Mouse (Mus musculus): ENCODE results near the gene Fosb. TPM values are rescaled to one million over a fixed set of nuclear protein-coding genes. Genes with fewer than 3 reads are reported as not detected.

The Fosb gene
- polyA plus RNA-seq, 1 experiment from 2014 or later = 0.20 TPM

DNA sequence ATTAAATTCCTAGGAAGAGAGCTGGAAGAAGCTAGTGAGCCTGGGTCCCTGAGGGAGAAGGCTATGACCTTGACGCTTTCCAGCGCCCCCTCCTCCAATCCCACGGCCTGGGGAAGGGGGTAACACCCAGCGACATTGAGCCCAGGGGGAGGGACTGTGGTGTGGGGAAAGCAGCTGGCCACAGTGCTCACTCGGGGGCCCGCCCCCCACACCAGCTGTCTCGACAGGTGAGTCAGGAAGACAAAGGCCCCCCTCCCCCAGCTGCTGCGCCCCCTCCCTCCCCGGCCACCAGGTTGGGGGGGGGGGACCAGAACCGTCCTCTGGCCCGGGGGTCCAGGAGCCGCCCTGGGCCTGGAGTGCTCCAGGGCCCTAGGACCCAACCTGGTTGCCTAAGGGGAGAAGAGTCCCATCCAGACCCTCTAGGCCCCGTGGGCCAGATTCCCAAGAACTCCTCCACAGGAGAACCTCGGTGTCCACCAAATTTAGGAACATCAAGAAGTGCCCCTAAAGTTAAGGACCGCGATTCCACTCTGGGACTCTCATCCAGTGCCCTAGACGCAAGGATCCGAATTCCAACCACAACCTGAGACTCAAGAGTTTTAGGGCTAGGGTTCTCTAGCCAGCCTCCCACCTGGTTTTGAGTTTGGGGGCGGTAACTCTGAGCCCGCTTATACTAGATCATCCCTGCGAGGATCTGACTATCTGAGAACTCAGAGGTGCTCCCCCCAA lies 39.2 kb downstream of the Fosb start:
- peak overlapping the region; percentile 98 for H3K4me2 ChIP-seq (replicated peaks)
- 1% methylated on average over 20 of the region's 21 CpGs for WGBS
- H3K4me3 ChIP-seq = peak overlapping the region; percentile 81
- ATAC-seq (ENCODE audit: low FRiP score, low read depth) = no peak
- peak overlapping the region; percentile 84 for H3K9ac ChIP-seq (replicated peaks)
- 0 out of 2 replicates have a peak, but pooled peaks cover 3% of the 10 kb centered on the region for H3K36me3 ChIP-seq
- H3K27me3 ChIP-seq = no peaks in the 10 kb centered on the region
- peak overlapping the region; percentile 42; the same call in 1 of the 2 replicates for H3K27ac ChIP-seq (replicated peaks)
- no peaks in the 10 kb centered on the region for H3K9me3 ChIP-seq
- peaks cover 34% of the 10 kb centered on the region for H3K4me1 ChIP-seq

DNA sequence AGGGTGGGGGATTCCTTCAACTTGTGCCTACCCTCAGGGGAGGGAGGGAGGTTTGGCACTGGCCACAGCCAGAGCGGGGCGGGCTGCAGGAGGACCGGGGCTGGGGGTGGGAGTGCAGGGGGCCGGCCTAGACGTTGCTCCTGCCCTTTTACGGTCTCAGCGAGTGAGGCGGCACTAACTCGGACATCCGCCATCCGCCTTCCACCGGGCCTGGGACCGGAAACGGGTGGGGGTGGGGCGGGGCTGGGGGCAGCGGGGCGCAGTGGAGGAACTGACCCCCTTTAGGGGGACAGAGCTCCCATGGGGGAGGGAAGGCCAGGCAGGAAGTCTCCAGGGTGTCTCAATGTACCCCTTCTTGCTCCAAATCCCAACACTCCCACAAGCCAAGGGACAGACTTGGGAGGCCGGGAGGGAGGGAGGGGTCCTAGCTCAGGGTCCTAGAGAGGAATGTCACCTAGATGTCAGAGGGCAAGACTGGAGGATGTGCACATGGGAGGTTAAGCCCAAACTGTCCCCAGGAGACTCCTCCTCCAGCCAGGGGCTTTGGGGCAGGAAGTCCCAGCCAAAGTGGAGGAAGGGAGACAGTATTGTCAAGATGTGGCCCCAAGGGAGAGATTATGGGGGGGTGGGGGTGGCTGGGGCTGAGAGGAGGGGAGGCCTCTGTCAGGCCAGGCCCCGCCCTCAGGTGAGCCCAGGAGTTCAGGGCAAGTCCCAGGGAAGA lies 40.0 kb downstream of the Fosb start:
- Histone ChIP-seq H3K4me3 (peak overlapping the region; percentile 81), H3K4me2 (replicated peaks) (peak overlapping the region; percentile 98), H3K27ac (replicated peaks) (peak overlapping the region; percentile 30; the same call in 1 of the 2 replicates), H3K9ac (replicated peaks) (peak overlapping the region; percentile 58), H3K27me3 (no peaks in the 10 kb centered on the region), H3K4me1 (peaks cover 34% of the 10 kb centered on the region), H3K36me3 (0 out of 2 replicates have a peak, but pooled peaks cover 3% of the 10 kb centered on the region), H3K9me3 (no peaks in the 10 kb centered on the region)
- WGBS = 3% methylated on average over 19 of the region's 19 CpGs
- no peak for ATAC-seq (ENCODE audit: low FRiP score, low read depth)

GRCm38 (mm10) chr7:19268993-19269681 lies 40.7 kb downstream of the Fosb start:
- Histone ChIP-seq H3K4me3 (peak overlapping the region; percentile 81), H3K27me3 (no peaks in the 10 kb centered on the region), H3K9ac (replicated peaks) (peak overlapping the region; percentile 58), H3K4me2 (replicated peaks) (peak overlapping the region; percentile 98), H3K9me3 (no peaks in the 10 kb centered on the region), H3K27ac (replicated peaks) (0 out of 2 replicates have a peak overlapping the region, but pooled peaks have one; percentile 30), H3K4me1 (peaks cover 34% of the 10 kb centered on the region), H3K36me3 (peaks cover 11% of the 10 kb centered on the region)
- 50% methylated on average over 10 of the region's 10 CpGs for WGBS
- ATAC-seq (ENCODE audit: low FRiP score, low read depth) = no peak

GRCm38 (mm10) chr7:19267051-19267450 lies 42.8 kb downstream of the Fosb start:
- no peaks in the 10 kb centered on the region for H3K27me3 ChIP-seq
- H3K27ac ChIP-seq (replicated peaks) = no peak overlapping the region
- ATAC-seq (ENCODE audit: low FRiP score, low read depth) = no peak
- 74% methylated on average over 10 of the region's 10 CpGs for WGBS
- peaks cover 31% of the 10 kb centered on the region for H3K4me1 ChIP-seq
- 0 out of 2 replicates have a peak overlapping the region, but pooled peaks have one; percentile 28 for H3K9ac ChIP-seq (replicated peaks)
- H3K9me3 ChIP-seq = no peaks in the 10 kb centered on the region
- no peak overlapping the region for H3K4me3 ChIP-seq
- peaks cover 30% of the 10 kb centered on the region for H3K36me3 ChIP-seq
- H3K4me2 ChIP-seq (replicated peaks) = no peak overlapping the region

DNA sequence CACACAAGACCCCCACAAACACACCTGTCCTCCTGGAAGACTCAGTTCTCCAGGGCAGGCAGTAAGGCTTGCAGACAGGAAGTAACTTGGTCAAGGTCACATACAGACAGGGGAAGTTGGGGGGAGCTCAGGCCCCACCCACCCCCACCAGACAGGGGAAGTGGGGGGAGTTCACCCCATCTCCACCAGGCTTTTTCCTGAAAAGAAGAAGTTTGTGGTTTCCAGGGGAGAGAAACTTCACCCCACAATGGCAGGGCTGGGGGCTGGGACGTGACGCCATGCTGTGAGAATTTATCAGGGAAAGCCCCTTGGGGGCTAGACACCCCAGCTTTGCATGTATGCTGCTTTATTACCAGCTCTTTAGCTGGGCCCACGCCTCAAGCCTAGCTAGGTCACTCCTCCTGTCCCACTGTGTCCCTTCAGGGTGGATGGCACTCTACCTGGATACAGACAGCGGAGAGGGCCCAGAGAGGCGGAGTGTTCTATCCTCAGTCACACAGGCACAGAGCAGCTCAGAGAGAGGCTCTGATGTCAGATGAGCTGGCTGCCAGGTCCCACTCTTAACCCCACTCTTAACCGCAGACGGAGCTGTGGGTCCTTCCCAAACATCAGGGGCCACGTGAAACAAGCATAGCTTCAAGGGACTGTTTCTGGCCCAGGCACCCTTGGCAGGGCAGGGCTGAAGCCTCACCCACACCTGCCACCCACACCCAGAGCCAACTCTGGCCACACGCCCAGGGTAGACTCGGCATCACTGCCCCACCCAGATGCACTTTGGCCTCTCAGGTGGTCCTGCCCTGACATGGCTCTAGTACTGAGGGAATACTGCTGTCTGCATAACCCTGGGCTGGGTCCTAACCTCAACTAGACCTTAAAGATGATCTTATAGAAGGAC lies 43.7 kb downstream of the Fosb start:
- H3K36me3 ChIP-seq = peaks cover 39% of the 10 kb centered on the region
- no peaks in the 10 kb centered on the region for H3K9me3 ChIP-seq
- H3K4me1 ChIP-seq = peaks cover 31% of the 10 kb centered on the region
- ATAC-seq (ENCODE audit: low FRiP score, low read depth) = no peak
- 0 out of 2 replicates have a peak overlapping the region, but pooled peaks have one; percentile 28 for H3K9ac ChIP-seq (replicated peaks)
- WGBS = 91% methylated on average over 10 of the region's 10 CpGs
- H3K27ac ChIP-seq (replicated peaks) = no peak overlapping the region
- H3K27me3 ChIP-seq = no peaks in the 10 kb centered on the region
- H3K4me2 ChIP-seq (replicated peaks) = no peak overlapping the region
- H3K4me3 ChIP-seq = no peak overlapping the region

DNA sequence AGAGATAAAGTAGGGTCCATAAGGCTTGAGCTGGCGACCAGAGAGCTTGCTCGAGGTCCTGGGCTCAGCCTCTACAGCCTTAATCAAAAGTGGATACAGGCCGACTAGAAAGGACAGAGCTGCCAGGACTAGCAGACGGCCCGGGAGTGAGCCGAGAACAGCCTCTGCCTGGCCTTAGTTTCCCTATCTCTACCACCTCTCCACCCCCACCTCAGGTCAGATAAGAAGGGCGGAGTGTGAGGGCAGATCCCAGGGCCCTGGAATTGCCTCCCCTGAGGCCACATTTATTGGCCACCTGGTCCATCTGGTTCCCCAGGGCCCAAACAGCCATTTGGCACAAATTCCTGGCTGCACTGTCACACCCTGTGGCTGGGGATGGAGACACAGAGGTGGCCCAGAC lies 44.7 kb downstream of the Fosb start:
- Histone ChIP-seq H3K9ac (replicated peaks) (no peak overlapping the region), H3K4me1 (peaks cover 21% of the 10 kb centered on the region), H3K27ac (replicated peaks) (no peak overlapping the region), H3K9me3 (no peaks in the 10 kb centered on the region), H3K4me2 (replicated peaks) (no peak overlapping the region), H3K4me3 (no peak overlapping the region), H3K27me3 (no peaks in the 10 kb centered on the region), H3K36me3 (peaks cover 49% of the 10 kb centered on the region)
- ATAC-seq (ENCODE audit: low FRiP score, low read depth) = no peak
- 79% methylated on average over 7 of the region's 7 CpGs for WGBS

DNA sequence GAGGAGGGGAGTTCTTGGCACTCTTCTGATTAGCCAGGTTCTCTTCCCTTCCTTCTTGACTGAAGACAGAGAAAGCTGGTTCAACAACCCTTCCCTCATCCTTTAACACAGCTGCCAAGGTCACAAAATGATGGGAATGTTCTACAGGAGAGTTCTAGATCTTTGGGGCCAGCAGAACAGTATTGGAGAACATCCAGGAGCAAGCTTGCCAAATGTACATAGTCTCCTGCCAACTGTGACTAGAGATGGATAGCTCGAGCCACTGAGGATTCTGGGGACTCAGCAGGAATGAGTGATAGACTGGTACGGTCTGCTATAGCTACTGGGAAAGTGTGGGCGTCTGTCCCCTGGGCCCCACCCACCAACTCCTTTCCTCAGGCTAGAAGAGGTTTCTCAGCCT lies 51.5 kb downstream of the Fosb start:
- Histone ChIP-seq H3K27me3 (no peaks in the 10 kb centered on the region), H3K27ac (replicated peaks) (no peak overlapping the region), H3K4me2 (replicated peaks) (no peak overlapping the region), H3K4me3 (no peak overlapping the region), H3K9me3 (no peaks in the 10 kb centered on the region), H3K4me1 (no peaks in the 10 kb centered on the region), H3K9ac (replicated peaks) (no peak overlapping the region), H3K36me3 (peaks cover 70% of the 10 kb centered on the region)
- no peak for ATAC-seq (ENCODE audit: low FRiP score, low read depth)
- WGBS = 87% methylated on average over 3 of the region's 3 CpGs

DNA sequence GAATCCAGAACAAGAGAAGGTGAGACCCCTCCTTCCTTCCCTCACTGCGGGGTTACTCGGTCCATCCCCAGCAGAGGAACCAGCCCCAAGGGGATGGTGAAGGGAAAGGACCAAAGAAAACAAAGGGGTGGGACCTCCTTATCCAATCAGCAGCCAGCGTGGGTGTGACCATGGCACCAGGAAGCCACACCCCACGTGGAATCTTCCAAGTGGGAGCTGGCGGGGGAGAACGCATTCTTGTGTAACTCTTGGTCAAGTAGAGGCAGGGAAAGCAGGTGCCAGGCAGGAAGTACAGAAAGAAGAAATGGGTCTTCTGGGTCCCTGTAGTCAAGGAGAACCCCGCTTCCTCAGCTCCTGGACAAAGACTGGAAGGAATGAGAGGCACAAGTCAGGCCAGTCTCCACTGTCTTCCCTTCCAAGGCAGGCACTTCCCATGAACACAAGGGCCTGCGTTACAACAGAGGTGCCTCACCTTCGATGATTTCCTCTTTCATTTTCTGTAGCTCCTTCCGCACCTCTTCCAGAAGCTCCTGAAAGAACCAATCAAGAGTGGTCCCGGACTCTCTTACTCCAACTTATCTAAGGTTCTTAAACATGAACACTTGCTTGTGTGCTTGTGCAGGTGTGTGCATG lies 52.3 kb downstream of the Fosb start:
- peak; percentile 66 for ATAC-seq (ENCODE audit: low FRiP score, low read depth)
- WGBS = 35% methylated on average over 11 of the region's 11 CpGs
- H3K9me3 ChIP-seq = no peaks in the 10 kb centered on the region
- H3K27me3 ChIP-seq = no peaks in the 10 kb centered on the region
- H3K27ac ChIP-seq (replicated peaks) = no peak overlapping the region
- H3K4me2 ChIP-seq (replicated peaks) = no peak overlapping the region
- H3K9ac ChIP-seq (replicated peaks) = no peak overlapping the region
- H3K36me3 ChIP-seq = peaks cover 62% of the 10 kb centered on the region
- H3K4me3 ChIP-seq = no peak overlapping the region
- H3K4me1 ChIP-seq = no peaks in the 10 kb centered on the region

- Histone ChIP-seq H3K4me1 (no peaks in the 10 kb centered on the region), H3K9ac (replicated peaks) (no peak overlapping the region), H3K9me3 (no peaks in the 10 kb centered on the region), H3K36me3 (peaks cover 54% of the 10 kb centered on the region), H3K27ac (replicated peaks) (no peak overlapping the region), H3K4me2 (replicated peaks) (no peak overlapping the region), H3K4me3 (no peak overlapping the region), H3K27me3 (no peaks in the 10 kb centered on the region)
- WGBS = 89% methylated on average over 7 of the region's 7 CpGs
- no peak for ATAC-seq (ENCODE audit: low FRiP score, low read depth)
Observed at GRCm38 (mm10) chr7:19256567-19256966, 53.3 kb downstream of the Fosb start.

DNA sequence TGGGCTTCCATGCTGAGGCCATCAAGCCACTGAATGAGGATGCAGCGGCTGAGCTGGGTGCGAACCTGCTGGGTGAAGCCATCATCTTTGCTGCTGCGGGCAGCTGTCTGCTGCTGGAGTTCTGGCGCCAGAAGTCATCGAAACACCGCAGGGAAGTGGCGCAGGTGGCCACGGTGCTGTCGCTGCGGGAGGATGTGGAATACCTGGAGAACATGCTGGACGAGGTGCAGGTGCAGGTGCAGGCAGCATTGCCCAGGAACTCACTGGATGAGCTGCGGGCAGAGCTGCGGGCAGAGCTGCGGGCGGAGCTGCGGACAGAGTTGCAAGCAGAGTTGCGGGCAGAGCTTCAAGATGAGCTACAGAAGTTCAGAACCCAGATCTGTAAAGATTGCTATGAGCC lies 54.5 kb downstream of the Fosb start:
- no peak for ATAC-seq (ENCODE audit: low FRiP score, low read depth)
- no peak overlapping the region for H3K9ac ChIP-seq (replicated peaks)
- H3K36me3 ChIP-seq = peaks cover 42% of the 10 kb centered on the region
- no peak overlapping the region for H3K4me2 ChIP-seq (replicated peaks)
- H3K27me3 ChIP-seq = no peaks in the 10 kb centered on the region
- H3K9me3 ChIP-seq = no peaks in the 10 kb centered on the region
- no peak overlapping the region for H3K27ac ChIP-seq (replicated peaks)
- H3K4me1 ChIP-seq = no peaks in the 10 kb centered on the region
- no peak overlapping the region for H3K4me3 ChIP-seq
- WGBS = 87% methylated on average over 17 of the region's 17 CpGs

DNA sequence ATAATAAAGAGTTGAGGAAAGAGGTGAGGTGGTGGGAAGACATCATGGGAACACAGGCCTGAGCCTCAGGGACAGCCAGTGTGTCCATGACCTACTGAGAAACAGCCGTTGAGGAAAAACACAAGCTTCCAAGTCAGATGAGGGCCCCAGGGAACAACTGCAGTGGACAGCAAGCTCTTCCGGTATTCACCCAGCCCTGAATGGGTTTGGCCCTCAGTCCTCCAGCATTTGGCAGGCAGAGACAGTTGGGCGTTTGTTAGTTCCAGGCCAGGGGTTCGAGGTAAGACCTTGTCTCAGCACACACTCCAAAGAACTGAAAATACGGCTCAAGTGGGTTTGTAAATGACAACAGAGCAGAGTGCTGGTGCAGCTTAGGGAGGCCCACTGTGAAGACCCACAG lies 56.4 kb downstream of the Fosb start:
- H3K4me3 ChIP-seq = no peak overlapping the region
- peaks cover 23% of the 10 kb centered on the region for H3K36me3 ChIP-seq
- no peak overlapping the region for H3K4me2 ChIP-seq (replicated peaks)
- H3K27ac ChIP-seq (replicated peaks) = no peak overlapping the region
- WGBS = 67% methylated on average over 5 of the region's 5 CpGs
- H3K4me1 ChIP-seq = no peaks in the 10 kb centered on the region
- H3K27me3 ChIP-seq = no peaks in the 10 kb centered on the region
- no peak for ATAC-seq (ENCODE audit: low FRiP score, low read depth)
- no peak overlapping the region for H3K9ac ChIP-seq (replicated peaks)
- H3K9me3 ChIP-seq = no peaks in the 10 kb centered on the region
